Mouse (Mus musculus): ENCODE data around the gene 9030624G23Rik.
"Not testable (repeated sequence)": the region's sequence is repeated elsewhere in the genome, so short reads cannot be mapped to it uniquely, and the experiment has no call there.

Gene 9030624G23Rik

GRCm38 (mm10) chr12:24097108-24097520 is at the start of gene 9030624G23Rik:
Gene 9030624G23Rik (minus strand): TSS chr12:24097246.
- peak; percentile 33 for DNase-seq (ENCODE audit: low spot score)

DNA sequence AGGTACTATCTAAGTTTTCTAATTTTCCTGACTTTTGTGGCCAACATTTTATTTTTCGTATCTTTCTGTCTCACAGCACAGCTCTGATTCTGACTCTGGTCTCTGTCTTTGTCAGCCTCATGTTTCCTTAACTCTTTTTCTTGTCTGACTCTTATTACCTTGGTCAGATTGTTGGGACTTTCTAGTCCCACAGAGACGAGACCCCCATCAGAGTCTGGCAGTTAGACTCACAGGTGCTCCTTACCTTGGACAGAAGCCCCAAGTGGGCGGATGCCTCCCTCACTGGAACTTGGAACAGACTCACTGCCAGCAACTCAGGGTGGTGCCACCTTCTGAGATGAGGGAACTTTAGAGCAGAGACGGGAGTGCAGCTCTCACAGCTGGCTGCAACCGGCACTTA is 13.9 kb downstream of the 9030624G23Rik start:
- not testable (repeated sequence) for DNase-seq (ENCODE audit: low spot score)
